Mouse (Mus musculus) limb, embryonic 12.5 days (tissue): ENCODE measurements around the gene Hnrnpr. TPM values are rescaled to one million over a fixed set of nuclear protein-coding genes. Genes with fewer than 3 reads are reported as not detected.

Experiments used
- ATAC-seq: fragments of 200-750 bp; cut with Nextera tagmentation; 2 replicates; pipeline ENCODE4 v1.8.0; 2017; ENCODE audit warnings: low read depth, moderate TSS enrichment; ENCODE audit not compliant: insufficient number of reproducible peaks, insufficient read depth, low FRiP score, low TSS enrichment
- H3K27ac ChIP-seq: fragments of 300-500 bp; sonication (generic); 2 replicates; pipeline ENCODE4 v1.5.1; 2016; ENCODE audit warnings: mild to moderate bottlenecking, moderate library complexity
- H3K27me3 ChIP-seq: fragments of 300-500 bp; sonication (generic); 2 replicates; pipeline ENCODE4 v1.6.1; 2016; ENCODE audit warnings: mild to moderate bottlenecking, moderate library complexity
- H3K36me3 ChIP-seq: fragments of 300-500 bp; sonication (generic); 2 replicates; pipeline ENCODE4 v1.6.1; 2016; ENCODE audit warnings: mild to moderate bottlenecking, moderate library complexity
- H3K4me1 ChIP-seq: fragments of 300-500 bp; sonication (generic); replicated peaks from 2 replicates; pipeline ENCODE4 v1.6.1; 2016
- H3K4me2 ChIP-seq: fragments of 300-500 bp; sonication (generic); 2 replicates; pipeline ENCODE4 v1.6.1; 2016; ENCODE audit warnings: mild to moderate bottlenecking, moderate library complexity
- H3K4me3 ChIP-seq: fragments of 300-500 bp; sonication (generic); replicated peaks from 2 replicates; pipeline ENCODE4 v1.5.1; 2016; ENCODE audit warnings: mild to moderate bottlenecking
- H3K9ac ChIP-seq: fragments of 300-500 bp; sonication (generic); replicated peaks from 2 replicates; pipeline ENCODE4 v1.6.1; 2016; ENCODE audit warnings: mild to moderate bottlenecking, moderate library complexity
- H3K9me3 ChIP-seq: fragments of 300-500 bp; sonication (generic); 2 replicates; pipeline ENCODE4 v1.6.1; 2016; ENCODE audit warnings: mild to moderate bottlenecking, moderate library complexity
- WGBS: fragments of 180-500 bp; shearing (Covaris S2); methylation state at CpG from one replicate; pipeline ENCODE4 v1.1.7; 2016; 5-methylcytosine and 5-hydroxymethylcytosine counted together
- polyA plus RNA-seq: library from polyadenylated mRNA; unstranded; fragments of >200 nt; fragmentation: Nextera tagmentation; extraction: Ambion mirVana; gene quantifications from 2 replicates; pipeline ENCODE4 v1.2.1, GENCODE M21; 2016

Gene Hnrnpr
- 252 and 268 TPM in 2 replicates for polyA plus RNA-seq

DNA sequence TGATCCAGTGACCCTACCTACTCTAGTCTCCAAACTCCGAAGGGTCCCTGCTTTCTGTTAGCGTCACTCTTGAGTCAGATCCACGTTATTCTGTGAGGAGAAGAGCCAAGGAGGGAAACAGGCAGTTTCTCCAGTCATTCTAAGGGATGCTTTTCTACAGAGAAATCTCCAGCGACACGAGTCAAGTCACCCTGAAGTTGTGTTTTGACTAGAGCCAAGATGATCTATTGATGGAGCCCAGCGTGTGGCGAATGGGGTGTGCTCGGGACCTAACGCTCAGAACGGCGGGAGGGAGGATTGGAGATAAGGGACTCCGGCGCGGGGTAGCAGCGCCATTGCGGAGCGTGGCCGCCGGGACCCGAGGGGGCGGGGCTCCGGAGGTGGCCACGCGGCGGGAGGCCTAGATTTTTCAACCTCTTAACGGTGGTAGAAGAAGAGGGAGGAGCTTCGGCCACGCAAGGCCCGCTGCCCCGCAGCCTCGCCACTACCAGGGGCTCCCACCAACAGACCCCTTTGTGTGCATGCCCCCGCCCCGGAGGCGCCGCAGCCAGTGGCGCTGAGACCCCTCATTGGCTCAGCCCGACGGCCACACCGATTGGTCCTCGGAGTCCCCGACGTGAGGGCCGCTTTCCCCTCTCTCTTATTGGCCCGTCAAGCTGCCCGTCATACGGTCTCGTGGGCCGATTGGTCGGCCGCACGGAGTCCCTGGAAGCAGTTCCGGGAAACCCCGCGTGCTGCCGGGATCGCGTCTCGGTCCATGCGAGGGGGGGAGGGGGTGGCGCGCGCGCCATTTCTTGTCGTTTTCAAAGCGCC, at the start of gene Hnrnpr:
Hnrnpr (plus strand) TSS at position 714 of the 813 bp plus-strand sequence.
- peaks cover 34% of the 10 kb centered on the region for H3K4me1 ChIP-seq
- H3K27me3 ChIP-seq, result no peaks in the 10 kb centered on the region
- peak within 1 kb of the TSS; percentile 76 for H3K4me2 ChIP-seq
- under 1% methylated on average over 58 of the region's 65 CpGs for WGBS
- ATAC-seq, result peak; percentile 100
- H3K27ac ChIP-seq, result peak within 1 kb of the TSS; percentile 100
- H3K4me3 ChIP-seq, result peak within 1 kb of the TSS; percentile 100
- no peaks in the 10 kb centered on the region for H3K36me3 ChIP-seq
- H3K9me3 ChIP-seq, result no peaks in the 10 kb centered on the region
- H3K9ac ChIP-seq, result peak within 1 kb of the TSS; percentile 100

DNA sequence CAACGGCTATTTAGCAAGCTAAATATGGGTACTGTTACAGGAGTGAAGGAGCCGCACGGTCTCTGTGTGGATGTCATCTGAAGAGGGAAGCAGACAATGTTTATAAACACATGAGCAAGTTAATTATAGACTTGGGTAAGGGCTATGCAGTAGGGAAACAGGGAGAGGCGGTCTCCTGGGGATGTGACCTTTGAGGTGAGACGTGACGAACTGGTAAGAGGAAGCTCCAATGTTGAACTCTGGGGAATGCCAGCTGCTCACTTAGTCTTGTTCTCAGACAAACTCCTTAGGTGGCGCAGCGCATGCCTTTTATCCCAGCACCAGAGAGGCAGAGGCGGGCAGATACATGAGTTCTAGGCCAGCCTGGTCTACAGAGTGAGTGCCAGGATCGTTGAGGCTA, 48.8 kb upstream of the Hnrnpr start:
- Histone ChIP-seq H3K4me3 (no peak overlapping the region), H3K4me2 (no peak overlapping the region), H3K36me3 (no peaks in the 10 kb centered on the region), H3K27ac (no peak overlapping the region), H3K9ac (no peak overlapping the region), H3K9me3 (no peaks in the 10 kb centered on the region), H3K27me3 (0 out of 2 replicates have a peak, but pooled peaks cover 8% of the 10 kb centered on the region), H3K4me1 (no peaks in the 10 kb centered on the region)
- ATAC-seq, result no peak
- WGBS, result 73% methylated on average over 10 of the region's 10 CpGs

DNA sequence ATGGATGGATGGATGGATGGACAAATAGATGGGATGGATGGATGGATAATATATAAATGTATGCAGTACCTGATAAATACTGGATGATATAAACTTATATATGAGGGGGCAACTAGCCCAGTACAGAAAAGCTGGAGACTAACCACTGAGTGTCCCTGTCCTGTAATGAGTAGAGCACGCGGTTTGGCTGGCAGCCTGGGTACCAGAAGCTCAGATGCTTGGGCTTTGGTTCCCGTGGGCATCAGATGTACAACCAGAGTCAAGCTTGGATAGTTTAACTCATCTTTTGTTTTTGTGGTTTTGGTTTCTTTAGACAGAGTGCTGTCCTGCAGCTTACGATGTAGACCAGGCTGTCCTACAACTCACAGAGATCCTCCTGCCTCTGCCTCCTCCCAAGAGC, 47.2 kb upstream of the Hnrnpr start:
- H3K4me1 ChIP-seq, result no peaks in the 10 kb centered on the region
- no peak overlapping the region for H3K4me3 ChIP-seq
- ATAC-seq, result no peak
- H3K9me3 ChIP-seq, result no peaks in the 10 kb centered on the region
- H3K27ac ChIP-seq, result no peak overlapping the region
- no peak overlapping the region for H3K4me2 ChIP-seq
- no peaks in the 10 kb centered on the region for H3K36me3 ChIP-seq
- 0 out of 2 replicates have a peak, but pooled peaks cover 2% of the 10 kb centered on the region for H3K27me3 ChIP-seq
- 95% methylated on average over 4 of the region's 4 CpGs for WGBS
- no peak overlapping the region for H3K9ac ChIP-seq

- 76% methylated on average over 9 of the region's 9 CpGs for WGBS
- no peak for ATAC-seq
Measured at GRCm38 (mm10) chr4:136266716-136267343, 43.9 kb upstream of the Hnrnpr start.

GRCm38 (mm10) chr4:136268912-136269311, 41.8 kb upstream of the Hnrnpr start:
- Histone ChIP-seq H3K4me1 (no peaks in the 10 kb centered on the region), H3K27ac (no peak overlapping the region), H3K27me3 (no peaks in the 10 kb centered on the region; the same call in 1 of the 2 replicates), H3K36me3 (no peaks in the 10 kb centered on the region), H3K4me2 (no peak overlapping the region), H3K9me3 (peaks cover 12% of the 10 kb centered on the region), H3K4me3 (no peak overlapping the region), H3K9ac (no peak overlapping the region)
- 84% methylated on average over 1 of the region's 1 CpGs for WGBS
- ATAC-seq, result no peak

More at GRCm38 (mm10) chr4:136266716-136267343, 43.9 kb upstream of the Hnrnpr start:
- H3K27ac ChIP-seq, result no peak overlapping the region
- 0 out of 2 replicates have a peak overlapping the region, but pooled peaks have one; percentile 2 for H3K9ac ChIP-seq
- H3K36me3 ChIP-seq, result no peaks in the 10 kb centered on the region
- no peak overlapping the region for H3K4me3 ChIP-seq
- no peaks in the 10 kb centered on the region for H3K4me1 ChIP-seq
- H3K27me3 ChIP-seq, result no peaks in the 10 kb centered on the region
- H3K4me2 ChIP-seq, result no peak overlapping the region
- no peaks in the 10 kb centered on the region for H3K9me3 ChIP-seq

DNA sequence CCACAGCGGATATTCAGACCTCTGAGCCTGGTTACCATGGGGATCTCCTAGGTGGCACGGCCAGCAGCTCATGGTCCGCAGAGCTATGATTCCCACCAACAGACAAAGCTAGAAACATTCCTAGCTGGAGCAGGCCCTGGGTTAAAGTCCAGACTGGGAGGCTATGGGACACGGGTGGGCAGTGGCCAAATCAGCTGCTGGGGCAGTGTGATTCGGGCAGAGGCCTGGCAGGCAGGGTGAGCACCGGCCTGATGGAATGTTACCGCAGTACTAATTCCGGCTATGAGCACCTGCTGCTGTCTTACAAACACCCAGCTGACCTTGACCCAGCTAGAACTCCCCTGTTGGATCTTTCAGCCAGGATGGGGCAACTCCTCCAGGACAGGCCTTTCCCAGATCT, 40.1 kb upstream of the Hnrnpr start:
- Histone ChIP-seq H3K27ac (no peak overlapping the region), H3K9ac (no peak overlapping the region), H3K27me3 (no peaks in the 10 kb centered on the region; the same call in 1 of the 2 replicates), H3K4me3 (no peak overlapping the region), H3K9me3 (peaks cover 12% of the 10 kb centered on the region), H3K4me2 (no peak overlapping the region), H3K4me1 (no peaks in the 10 kb centered on the region), H3K36me3 (no peaks in the 10 kb centered on the region)
- ATAC-seq, result no peak
- 84% methylated on average over 8 of the region's 8 CpGs for WGBS

DNA sequence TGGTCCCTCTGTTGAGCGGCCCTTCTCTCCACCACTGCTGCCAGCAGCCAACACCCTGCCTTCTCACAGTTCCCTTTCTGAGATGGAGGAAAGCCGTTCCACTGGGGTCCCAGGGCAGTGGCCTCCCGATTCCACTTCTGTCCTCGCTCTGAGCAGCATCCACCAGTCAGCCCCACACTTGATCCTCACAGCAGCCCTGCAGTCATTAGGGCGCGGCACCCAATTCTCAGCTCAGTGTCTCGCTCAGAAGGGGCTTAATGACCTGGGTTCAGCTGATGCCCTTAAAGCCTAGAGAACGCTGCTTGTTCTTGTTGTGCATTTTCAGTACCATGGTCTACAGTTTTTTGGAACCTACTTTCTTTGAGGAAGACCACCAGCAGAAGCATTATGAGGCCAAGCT, 29.6 kb upstream of the Hnrnpr start:
- no peak overlapping the region for H3K27ac ChIP-seq
- WGBS, result 54% methylated on average over 8 of the region's 8 CpGs

GRCm38 (mm10) chr4:136281611-136282010, 29.1 kb upstream of the Hnrnpr start:
- 32% methylated on average over 9 of the region's 9 CpGs for WGBS
- Histone ChIP-seq H3K36me3 (no peaks in the 10 kb centered on the region), H3K4me3 (no peak overlapping the region), H3K27ac (no peak overlapping the region), H3K27me3 (peaks cover 4% of the 10 kb centered on the region; the same call in 1 of the 2 replicates), H3K4me1 (peaks cover 30% of the 10 kb centered on the region), H3K9ac (no peak overlapping the region), H3K9me3 (no peaks in the 10 kb centered on the region), H3K4me2 (no peak overlapping the region)
- no peak for ATAC-seq

More for the DNA sequence above, 29.6 kb upstream of the Hnrnpr start:
- no peak overlapping the region for H3K4me2 ChIP-seq
- ATAC-seq, result no peak
- H3K4me3 ChIP-seq, result no peak overlapping the region
- H3K9ac ChIP-seq, result no peak overlapping the region
- H3K9me3 ChIP-seq, result no peaks in the 10 kb centered on the region
- peaks cover 27% of the 10 kb centered on the region for H3K4me1 ChIP-seq
- peaks cover 4% of the 10 kb centered on the region; the same call in 1 of the 2 replicates for H3K27me3 ChIP-seq
- H3K36me3 ChIP-seq, result no peaks in the 10 kb centered on the region

DNA sequence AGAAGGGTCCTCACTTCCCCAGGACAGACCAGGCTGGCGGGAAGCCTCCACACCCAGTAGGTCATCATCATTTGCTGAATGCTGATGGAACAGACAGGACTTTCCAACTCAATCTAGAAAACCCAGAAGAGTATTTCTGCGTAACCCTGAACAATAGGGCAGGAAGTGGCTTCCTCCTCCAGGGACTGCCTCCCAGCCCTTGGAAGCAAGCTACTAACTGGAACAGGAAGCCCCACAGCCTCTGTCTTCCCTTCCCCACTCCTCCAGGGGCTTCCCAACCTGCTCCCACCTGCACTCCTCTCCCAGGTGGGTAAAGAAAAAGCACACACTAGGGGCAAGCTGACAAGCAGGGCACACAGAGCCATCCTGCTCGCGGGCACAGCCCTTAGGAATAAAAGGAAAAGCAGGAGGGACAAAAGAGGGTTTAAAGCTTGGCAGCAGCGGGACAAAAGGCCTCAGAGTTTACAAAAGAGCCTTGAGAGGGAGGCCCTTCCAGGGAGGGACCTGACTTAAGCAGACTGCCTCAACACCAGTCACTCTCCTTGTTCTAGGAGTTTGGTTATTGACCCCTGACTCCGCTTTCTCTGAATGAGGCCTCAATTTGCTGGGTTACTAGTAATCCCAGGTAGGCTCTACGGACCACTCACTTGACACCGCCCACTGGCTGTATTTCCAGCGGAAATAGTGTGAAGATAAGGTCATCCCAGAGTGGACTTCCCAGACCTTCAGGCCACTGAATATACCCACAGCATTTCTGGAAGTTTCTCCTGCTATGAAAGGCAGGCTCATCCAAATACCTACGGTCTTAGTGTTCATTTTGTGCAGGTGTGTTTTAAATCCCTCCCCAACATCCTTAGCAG, 27.9 kb upstream of the Hnrnpr start:
- Histone ChIP-seq H3K27me3 (0 out of 2 replicates have a peak, but pooled peaks cover 4% of the 10 kb centered on the region), H3K4me2 (no peak overlapping the region), H3K9me3 (no peaks in the 10 kb centered on the region), H3K9ac (0 out of 2 replicates have a peak overlapping the region, but pooled peaks have one; percentile 27), H3K27ac (peak overlapping the region; percentile 62), H3K4me1 (peaks cover 37% of the 10 kb centered on the region), H3K36me3 (peaks cover 8% of the 10 kb centered on the region), H3K4me3 (no peak overlapping the region)
- WGBS, result 54% methylated on average over 10 of the region's 10 CpGs
- no peak for ATAC-seq

DNA sequence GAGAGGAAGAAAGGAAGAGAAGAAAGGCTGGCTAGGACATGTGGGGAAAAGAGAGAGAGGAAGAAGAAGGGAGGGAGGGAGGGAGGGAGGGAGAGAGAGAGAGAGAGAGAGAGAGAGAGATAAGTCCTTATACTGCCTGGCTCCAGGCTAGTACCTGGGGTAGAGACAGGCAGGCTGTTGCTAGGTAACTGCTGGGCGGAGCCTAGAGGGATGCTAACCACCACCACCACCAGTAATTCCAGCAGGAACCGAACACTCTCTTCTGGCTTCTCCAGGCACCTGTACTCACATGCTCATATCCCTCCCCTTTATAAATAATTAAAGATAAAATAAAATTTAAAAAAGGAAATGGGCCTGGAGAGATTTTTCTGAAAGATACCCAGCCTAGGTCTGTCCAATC, 27.0 kb upstream of the Hnrnpr start:
- H3K4me3 ChIP-seq, result no peak overlapping the region
- H3K9ac ChIP-seq, result no peak overlapping the region
- H3K27ac ChIP-seq, result peak overlapping the region; percentile 62; the same call in 1 of the 2 replicates
- no peak for ATAC-seq
- no peak overlapping the region for H3K4me2 ChIP-seq
- peaks cover 6% of the 10 kb centered on the region for H3K27me3 ChIP-seq
- H3K4me1 ChIP-seq, result peaks cover 37% of the 10 kb centered on the region
- H3K36me3 ChIP-seq, result peaks cover 17% of the 10 kb centered on the region
- 24% methylated on average over 2 of the region's 2 CpGs for WGBS
- H3K9me3 ChIP-seq, result peaks cover under 1% of the 10 kb centered on the region
